Mouse (Mus musculus) midbrain, embryonic 11.5 days (tissue): ENCODE results near the gene Rab17. TPM values are rescaled to one million over a fixed set of nuclear protein-coding genes. Genes with fewer than 3 reads are reported as not detected.

ENCODE experiments used
- ATAC-seq: fragments of 200-750 bp; cut with Nextera tagmentation; 2 replicates; pipeline ENCODE4 v1.8.0; 2017; ENCODE audit warnings: moderate TSS enrichment, moderate library complexity; ENCODE audit not compliant: low FRiP score
- DNase-seq: peaks from one replicate; pipeline ENCODE4 v3.0.0; 2015; ENCODE audit warnings: low spot score; ENCODE audit errors: missing footprints
- H3K27ac ChIP-seq: fragments of 300-500 bp; sonication (generic); 2 replicates; pipeline ENCODE4 v1.5.1; 2014; ENCODE audit warnings: low read depth, low read length
- H3K27me3 ChIP-seq: fragments of 300-500 bp; sonication (generic); 2 replicates; pipeline ENCODE4 v1.6.1; 2014; ENCODE audit warnings: mild to moderate bottlenecking, low read length, moderate library complexity, mixed read lengths; ENCODE audit not compliant: control insufficient read depth, insufficient read depth
- H3K36me3 ChIP-seq: fragments of 300-500 bp; sonication (generic); 2 replicates; pipeline ENCODE4 v1.6.1; 2014; ENCODE audit warnings: mild to moderate bottlenecking, low read length, moderate library complexity, mixed read lengths; ENCODE audit not compliant: control insufficient read depth, insufficient read depth
- H3K4me1 ChIP-seq: fragments of 300-500 bp; sonication (generic); 2 replicates; pipeline ENCODE4 v1.6.1; 2014; ENCODE audit warnings: low read length; ENCODE audit not compliant: control insufficient read depth, insufficient read depth
- H3K4me2 ChIP-seq: fragments of 300-500 bp; sonication (generic); 2 replicates; pipeline ENCODE4 v1.6.1; 2014; ENCODE audit warnings: mild to moderate bottlenecking, moderate library complexity
- H3K4me3 ChIP-seq: fragments of 300-500 bp; sonication (generic); 2 replicates; pipeline ENCODE4 v1.5.1; 2014; ENCODE audit warnings: low read depth, low read length
- H3K9ac ChIP-seq: fragments of 300-500 bp; sonication (generic); 2 replicates; pipeline ENCODE4 v1.6.1; 2014; ENCODE audit warnings: low read length
- H3K9me3 ChIP-seq: fragments of 300-500 bp; sonication (generic); 2 replicates; pipeline ENCODE4 v1.6.1; 2016; ENCODE audit warnings: low read length; ENCODE audit not compliant: control insufficient read depth
- WGBS: fragments of 180-500 bp; shearing (Covaris S2); extraction: QIAGEN DNeasy Blood & Tissue Kit; methylation state at CpG from one replicate; pipeline ENCODE4 v1.1.7; 2014; 5-methylcytosine and 5-hydroxymethylcytosine counted together
- polyA plus RNA-seq: library from polyadenylated mRNA; unstranded; fragments of >200 nt; fragmentation: Nextera tagmentation; extraction: Ambion mirVana; gene quantifications from 2 replicates; pipeline ENCODE4 v1.2.1, GENCODE M21; 2014

Gene Rab17
- polyA plus RNA-seq, 1 experiment from 2014 or later: not detected

- DNase-seq: no peak
- 84% methylated on average over 5 of the region's 5 CpGs for WGBS
These were observed 36.5 kb downstream of the Rab17 start for GRCm38 (mm10) chr1:90933001-90933400.

GRCm38 (mm10) chr1:90928575-90928934, 40.9 kb downstream of the Rab17 start:
- peak; percentile 97 for DNase-seq
- peaks cover 6% of the 10 kb centered on the region for H3K4me1 ChIP-seq
- H3K27me3 ChIP-seq: 0 out of 2 replicates have a peak, but pooled peaks cover 2% of the 10 kb centered on the region
- H3K9ac ChIP-seq: no peak overlapping the region
- no peak overlapping the region for H3K27ac ChIP-seq
- no peaks in the 10 kb centered on the region for H3K36me3 ChIP-seq
- H3K4me3 ChIP-seq: no peak overlapping the region
- 0 out of 2 replicates have a peak, but pooled peaks have one; percentile 59 for ATAC-seq
- WGBS: 5% methylated on average over 6 of the region's 6 CpGs
- H3K9me3 ChIP-seq: no peaks in the 10 kb centered on the region
- peak overlapping the region; percentile 57 for H3K4me2 ChIP-seq

More at GRCm38 (mm10) chr1:90933001-90933400, 36.5 kb downstream of the Rab17 start:
- no peaks in the 10 kb centered on the region for H3K36me3 ChIP-seq
- ATAC-seq: no peak
- no peak overlapping the region for H3K4me2 ChIP-seq
- no peaks in the 10 kb centered on the region for H3K9me3 ChIP-seq
- H3K27ac ChIP-seq: no peak overlapping the region
- H3K27me3 ChIP-seq: 0 out of 2 replicates have a peak, but pooled peaks cover 2% of the 10 kb centered on the region
- no peak overlapping the region for H3K4me3 ChIP-seq
- H3K9ac ChIP-seq: no peak overlapping the region
- H3K4me1 ChIP-seq: peaks cover 4% of the 10 kb centered on the region

GRCm38 (mm10) chr1:90927929-90928574, 41.4 kb downstream of the Rab17 start:
- Histone ChIP-seq H3K36me3 (no peaks in the 10 kb centered on the region), H3K4me2 (peak overlapping the region; percentile 57), H3K27ac (no peak overlapping the region), H3K27me3 (0 out of 2 replicates have a peak, but pooled peaks cover 2% of the 10 kb centered on the region), H3K4me1 (peaks cover 6% of the 10 kb centered on the region), H3K4me3 (peak overlapping the region; percentile 25; the same call in 1 of the 2 replicates), H3K9ac (0 out of 2 replicates have a peak overlapping the region, but pooled peaks have one; percentile 34), H3K9me3 (no peaks in the 10 kb centered on the region)
- 3% methylated on average over 23 of the region's 23 CpGs for WGBS
- ATAC-seq: peak; percentile 68; the same call in 1 of the 2 replicates
- DNase-seq: no peak

GRCm38 (mm10) chr1:90927308-90927707, 42.2 kb downstream of the Rab17 start:
- no peaks in the 10 kb centered on the region for H3K9me3 ChIP-seq
- ATAC-seq (no peak), DNase-seq (no peak)
- no peak overlapping the region for H3K4me2 ChIP-seq
- no peak overlapping the region for H3K27ac ChIP-seq
- H3K36me3 ChIP-seq: no peaks in the 10 kb centered on the region
- no peak overlapping the region for H3K9ac ChIP-seq
- H3K27me3 ChIP-seq: 0 out of 2 replicates have a peak, but pooled peaks cover 2% of the 10 kb centered on the region
- no peak overlapping the region for H3K4me3 ChIP-seq
- 62% methylated on average over 15 of the region's 15 CpGs for WGBS
- H3K4me1 ChIP-seq: peaks cover 6% of the 10 kb centered on the region

- WGBS: 96% methylated on average over 4 of the region's 4 CpGs
- Histone ChIP-seq H3K4me3 (no peak overlapping the region), H3K27ac (no peak overlapping the region), H3K9ac (no peak overlapping the region), H3K36me3 (no peaks in the 10 kb centered on the region), H3K27me3 (0 out of 2 replicates have a peak, but pooled peaks cover 2% of the 10 kb centered on the region), H3K4me2 (no peak overlapping the region), H3K4me1 (peaks cover 6% of the 10 kb centered on the region), H3K9me3 (no peaks in the 10 kb centered on the region)
- ATAC-seq (no peak), DNase-seq (no peak)
These were observed 43.4 kb downstream of the Rab17 start for GRCm38 (mm10) chr1:90926030-90926429.

- 85% methylated on average over 9 of the region's 9 CpGs for WGBS
- no peak for ATAC-seq
- H3K4me2 ChIP-seq: no peak overlapping the region
These were observed 47.8 kb downstream of the Rab17 start for GRCm38 (mm10) chr1:90921687-90922086.

GRCm38 (mm10) chr1:90917509-90917908, 52.0 kb downstream of the Rab17 start:
- Histone ChIP-seq H3K4me1 (no peaks in the 10 kb centered on the region), H3K4me3 (no peak overlapping the region), H3K9ac (no peak overlapping the region), H3K36me3 (no peaks in the 10 kb centered on the region), H3K4me2 (no peak overlapping the region), H3K9me3 (no peaks in the 10 kb centered on the region), H3K27ac (no peak overlapping the region), H3K27me3 (no peaks in the 10 kb centered on the region)
- no peak for ATAC-seq
- 47% methylated on average over 6 of the region's 6 CpGs for WGBS
- no peak for DNase-seq

More at GRCm38 (mm10) chr1:90921687-90922086, 47.8 kb downstream of the Rab17 start:
- Histone ChIP-seq H3K9ac (no peak overlapping the region), H3K9me3 (no peaks in the 10 kb centered on the region), H3K27ac (no peak overlapping the region), H3K27me3 (no peaks in the 10 kb centered on the region), H3K36me3 (no peaks in the 10 kb centered on the region), H3K4me3 (no peak overlapping the region), H3K4me1 (no peaks in the 10 kb centered on the region)
- DNase-seq: no peak

GRCm38 (mm10) chr1:90914948-90915569, 54.4 kb downstream of the Rab17 start, which contains the start of gene Mlph:
Mlph (plus strand) TSS chr1:90915085.
- peak within 1 kb of the TSS; percentile 34 for H3K4me2 ChIP-seq
- H3K36me3 ChIP-seq: no peaks in the 10 kb centered on the region
- H3K4me3 ChIP-seq: no peak within 1 kb of the TSS
- H3K9me3 ChIP-seq: no peaks in the 10 kb centered on the region
- H3K9ac ChIP-seq: peak within 1 kb of the TSS; percentile 31; the same call in 1 of the 2 replicates
- H3K27ac ChIP-seq: no peak within 1 kb of the TSS
- no peaks in the 10 kb centered on the region for H3K4me1 ChIP-seq
- no peaks in the 10 kb centered on the region for H3K27me3 ChIP-seq
- DNase-seq (no peak), ATAC-seq (no peak)
- WGBS: 12% methylated on average over 18 of the region's 18 CpGs

GRCm38 (mm10) chr1:90913231-90913630, 56.2 kb downstream of the Rab17 start:
- no peak for ATAC-seq
- Histone ChIP-seq H3K9ac (no peak overlapping the region), H3K9me3 (no peaks in the 10 kb centered on the region), H3K4me1 (no peaks in the 10 kb centered on the region), H3K4me2 (no peak overlapping the region), H3K27me3 (no peaks in the 10 kb centered on the region), H3K27ac (no peak overlapping the region), H3K4me3 (no peak overlapping the region), H3K36me3 (no peaks in the 10 kb centered on the region)
- WGBS: 81% methylated on average over 6 of the region's 6 CpGs
- DNase-seq: no peak
